Mouse (Mus musculus): ENCODE data around the gene Lemd1. TPM values are rescaled to one million over a fixed set of nuclear protein-coding genes. Genes with fewer than 3 reads are reported as not detected.

Gene Lemd1
- polyA plus RNA-seq, 1 experiment from 2014 or later, result not detected

GRCm38 (mm10) chr1:132299744-132300143 lies 108.5 kb downstream of the Lemd1 start:
- Histone ChIP-seq H3K9me3 (ENCODE audit: low read length) (no peaks in the 10 kb centered on the region), H3K4me2 (replicated peaks; ENCODE audit: low read depth, low read length) (peak overlapping the region; percentile 98; the same call in 1 of the 2 replicates), H3K36me3 (ENCODE audit: insufficient read depth, low read length) (no peaks in the 10 kb centered on the region), H3K27me3 (replicated peaks; ENCODE audit: insufficient read depth, low read length) (0 out of 2 replicates have a peak, but pooled peaks cover 3% of the 10 kb centered on the region), H3K9ac (replicated peaks; ENCODE audit: low read depth) (no peak overlapping the region), H3K4me1 (ENCODE audit: insufficient read depth, low read depth, low read length) (peaks cover 10% of the 10 kb centered on the region; the same call in 1 of the 2 replicates), H3K4me3 (ENCODE audit: low read depth, low read length) (peak overlapping the region; percentile 52; the same call in 1 of the 2 replicates), H3K27ac (ENCODE audit: low read length) (no peak overlapping the region)
- no peak for DNase-seq (ENCODE audit: low spot score)
- ATAC-seq, result no peak
- 74% methylated on average over 5 of the region's 5 CpGs for WGBS
- TF ChIP-seq EP300 (IDR thresholded peaks at IDR 0.05), result no peak
- no peak for TF ChIP-seq CTCF (IDR thresholded peaks at IDR 0.05)

GRCm38 (mm10) chr1:132301242-132301641 lies 110.0 kb downstream of the Lemd1 start:
- Histone ChIP-seq H3K27ac (ENCODE audit: low read length) (no peak overlapping the region), H3K9me3 (ENCODE audit: low read length) (no peaks in the 10 kb centered on the region), H3K36me3 (ENCODE audit: insufficient read depth, low read length) (no peaks in the 10 kb centered on the region), H3K4me1 (ENCODE audit: insufficient read depth, low read depth, low read length) (0 out of 2 replicates have a peak, but pooled peaks cover 4% of the 10 kb centered on the region), H3K4me2 (replicated peaks; ENCODE audit: low read depth, low read length) (no peak overlapping the region), H3K9ac (replicated peaks; ENCODE audit: low read depth) (no peak overlapping the region), H3K4me3 (ENCODE audit: low read depth, low read length) (no peak overlapping the region), H3K27me3 (replicated peaks; ENCODE audit: insufficient read depth, low read length) (0 out of 2 replicates have a peak, but pooled peaks cover 3% of the 10 kb centered on the region)
- WGBS, result 92% methylated on average over 5 of the region's 5 CpGs
- ATAC-seq, result no peak
- TF ChIP-seq EP300 (IDR thresholded peaks at IDR 0.05) (no peak), CTCF (IDR thresholded peaks at IDR 0.05) (no peak)
- DNase-seq (ENCODE audit: low spot score), result no peak

GRCm38 (mm10) chr1:132302341-132302866 lies 111.2 kb downstream of the Lemd1 start:
- no peak for DNase-seq (ENCODE audit: low spot score)
- Histone ChIP-seq H3K9me3 (ENCODE audit: low read length) (no peaks in the 10 kb centered on the region), H3K27me3 (replicated peaks; ENCODE audit: insufficient read depth, low read length) (0 out of 2 replicates have a peak, but pooled peaks cover 3% of the 10 kb centered on the region), H3K27ac (ENCODE audit: low read length) (no peak overlapping the region), H3K4me1 (ENCODE audit: insufficient read depth, low read depth, low read length) (0 out of 2 replicates have a peak, but pooled peaks cover 4% of the 10 kb centered on the region), H3K4me2 (replicated peaks; ENCODE audit: low read depth, low read length) (no peak overlapping the region), H3K4me3 (ENCODE audit: low read depth, low read length) (no peak overlapping the region), H3K9ac (replicated peaks; ENCODE audit: low read depth) (no peak overlapping the region), H3K36me3 (ENCODE audit: insufficient read depth, low read length) (no peaks in the 10 kb centered on the region)
- no peak for ATAC-seq
- TF ChIP-seq EP300 (IDR thresholded peaks at IDR 0.05) (no peak), CTCF (IDR thresholded peaks at IDR 0.05) (no peak)
- WGBS, result 92% methylated on average over 9 of the region's 9 CpGs

- TF ChIP-seq EP300 (IDR thresholded peaks at IDR 0.05) (no peak), CTCF (IDR thresholded peaks at IDR 0.05) (no peak)
- WGBS, result 47% methylated on average over 9 of the region's 9 CpGs
Measured at GRCm38 (mm10) chr1:132304618-132305214, 113.5 kb downstream of the Lemd1 start.

GRCm38 (mm10) chr1:132306160-132306559 lies 114.9 kb downstream of the Lemd1 start:
- peak; percentile 39 for ATAC-seq
- DNase-seq (ENCODE audit: low spot score), result peak; percentile 62
- Histone ChIP-seq H3K27me3 (replicated peaks; ENCODE audit: insufficient read depth, low read length) (0 out of 2 replicates have a peak, but pooled peaks cover 2% of the 10 kb centered on the region), H3K9me3 (ENCODE audit: low read length) (no peaks in the 10 kb centered on the region), H3K36me3 (ENCODE audit: insufficient read depth, low read length) (no peaks in the 10 kb centered on the region), H3K4me2 (replicated peaks; ENCODE audit: low read depth, low read length) (no peak overlapping the region), H3K9ac (replicated peaks; ENCODE audit: low read depth) (no peak overlapping the region), H3K4me3 (ENCODE audit: low read depth, low read length) (no peak overlapping the region), H3K27ac (ENCODE audit: low read length) (no peak overlapping the region), H3K4me1 (ENCODE audit: insufficient read depth, low read depth, low read length) (no peaks in the 10 kb centered on the region)
- TF ChIP-seq CTCF (IDR thresholded peaks at IDR 0.05) (peak; percentile 81), EP300 (IDR thresholded peaks at IDR 0.05) (no peak)
- WGBS, result 32% methylated on average over 4 of the region's 4 CpGs

More at GRCm38 (mm10) chr1:132304618-132305214, 113.5 kb downstream of the Lemd1 start:
- Histone ChIP-seq H3K9ac (replicated peaks; ENCODE audit: low read depth) (no peak overlapping the region), H3K4me2 (replicated peaks; ENCODE audit: low read depth, low read length) (no peak overlapping the region), H3K4me1 (ENCODE audit: insufficient read depth, low read depth, low read length) (no peaks in the 10 kb centered on the region), H3K9me3 (ENCODE audit: low read length) (no peaks in the 10 kb centered on the region), H3K4me3 (ENCODE audit: low read depth, low read length) (no peak overlapping the region), H3K27me3 (replicated peaks; ENCODE audit: insufficient read depth, low read length) (0 out of 2 replicates have a peak, but pooled peaks cover 5% of the 10 kb centered on the region), H3K27ac (ENCODE audit: low read length) (no peak overlapping the region), H3K36me3 (ENCODE audit: insufficient read depth, low read length) (no peaks in the 10 kb centered on the region)
- no peak for DNase-seq (ENCODE audit: low spot score)
- ATAC-seq, result no peak

- no peak for DNase-seq (ENCODE audit: low spot score)
- Histone ChIP-seq H3K9me3 (ENCODE audit: low read length) (no peaks in the 10 kb centered on the region), H3K4me2 (replicated peaks; ENCODE audit: low read depth, low read length) (no peak overlapping the region), H3K36me3 (ENCODE audit: insufficient read depth, low read length) (no peaks in the 10 kb centered on the region), H3K27ac (ENCODE audit: low read length) (no peak overlapping the region), H3K9ac (replicated peaks; ENCODE audit: low read depth) (no peak overlapping the region), H3K4me3 (ENCODE audit: low read depth, low read length) (no peak overlapping the region), H3K27me3 (replicated peaks; ENCODE audit: insufficient read depth, low read length) (0 out of 2 replicates have a peak, but pooled peaks cover 2% of the 10 kb centered on the region), H3K4me1 (ENCODE audit: insufficient read depth, low read depth, low read length) (0 out of 2 replicates have a peak, but pooled peaks cover under 1% of the 10 kb centered on the region)
- ATAC-seq, result peak; percentile 21; the same call in 1 of the 2 replicates
- no peak for TF ChIP-seq EP300 (IDR thresholded peaks at IDR 0.05)
- TF ChIP-seq CTCF (IDR thresholded peaks at IDR 0.05), result no peak
- 18% methylated on average over 4 of the region's 4 CpGs for WGBS
Measured at GRCm38 (mm10) chr1:132306808-132307207, 115.6 kb downstream of the Lemd1 start.

Measured in lung, postnatal 0 days (tissue).